Mouse (Mus musculus) CH12.LX (cell line): ENCODE measurements around the gene Pphln1. TPM values are rescaled to one million over a fixed set of nuclear protein-coding genes. Genes with fewer than 3 reads are reported as not detected.

Source experiments
- DNase-seq: peaks from one replicate; pipeline ENCODE4 v3.0.0-alpha.2; 2013; ENCODE audit errors: extremely low read depth
- H3K27ac ChIP-seq: 2 replicates; pipeline ENCODE4 v1.5.1; 2012; ENCODE audit warnings: low read depth, mild to moderate bottlenecking, control low read depth, moderate library complexity; ENCODE audit not compliant: insufficient read depth
- H3K27me3 ChIP-seq: replicated peaks from 2 replicates; pipeline ENCODE3; 2012; ENCODE audit warnings: inconsistent platforms
- H3K36me3 ChIP-seq, 2 experiments: replicated peaks in 1 of 2; 2 replicates each; pipeline versions ENCODE3 to v1.6.1; 2012; ENCODE audit warnings: inconsistent platforms in 1 of 2, low read length in 1 of 2, mild to moderate bottlenecking in 1 of 2, mixed read lengths in 1 of 2, moderate library complexity in 1 of 2; ENCODE audit not compliant: control insufficient read depth in 1 of 2, insufficient read depth in 1 of 2
- H3K4me1 ChIP-seq, 2 experiments: 2 replicates each; pipeline ENCODE4 v1.6.1; 2012; ENCODE audit warnings: inconsistent platforms in 1 of 2, moderate library complexity in 1 of 2; ENCODE audit not compliant: insufficient read depth in 2 of 2, control insufficient read depth in 1 of 2
- H3K4me2 ChIP-seq: 2 replicates; pipeline ENCODE4 v1.6.1; 2012; ENCODE audit warnings: low read depth, mild to moderate bottlenecking, control low read depth; ENCODE audit not compliant: poor library complexity, insufficient read depth, severe bottlenecking
- H3K4me3 ChIP-seq, 3 experiments: fragments of 150-350 bp in 1 of 3; sonication (generic) in 1 of 3; replicated peaks in 1 of 3; 2 replicates each; pipeline versions ENCODE3 to v1.5.1; 2011 to 2012; ENCODE audit warnings: low read depth in 2 of 3, low read length in 2 of 3, mild to moderate bottlenecking in 2 of 3, moderate library complexity in 2 of 3, control low read depth in 1 of 3, improper control_type of control experiment in 1 of 3, inconsistent platforms in 1 of 3, mixed read lengths in 1 of 3; ENCODE audit not compliant: poor library complexity in 1 of 3
- H3K79me2 ChIP-seq: replicated peaks from 2 replicates; pipeline ENCODE4 v1.6.1; 2012; ENCODE audit warnings: mild to moderate bottlenecking, moderate library complexity; ENCODE audit not compliant: control insufficient read depth, poor library complexity, insufficient read depth, severe bottlenecking; ENCODE audit errors: extremely low read depth
- H3K9ac ChIP-seq: 2 replicates; pipeline ENCODE4 v1.6.1; 2012; ENCODE audit warnings: low read depth, mild to moderate bottlenecking, control low read depth, moderate library complexity; ENCODE audit not compliant: insufficient read depth
- H3K9me3 ChIP-seq: replicated peaks from 2 replicates; pipeline ENCODE3; 2012; ENCODE audit warnings: low read length, inconsistent platforms, mixed read lengths
- CTCF ChIP-seq, 2 experiments: IDR thresholded peaks in 1 of 2; conservative IDR thresholded peaks in 1 of 2; 2 replicates each; pipeline ENCODE4 v1.5.1; 2011 to 2012; ENCODE audit warnings: low read depth in 2 of 2, low read length in 2 of 2, improper control_type of control experiment in 1 of 2, inconsistent platforms in 1 of 2, mild to moderate bottlenecking in 1 of 2, moderate library complexity in 1 of 2
- ETS1 ChIP-seq: conservative IDR thresholded peaks from 2 replicates; pipeline ENCODE4 v1.6.1; 2012; ENCODE audit warnings: low read depth, mild to moderate bottlenecking, inconsistent platforms, low read length, improper control_type of control experiment, moderate library complexity
- GABPA ChIP-seq: IDR thresholded peaks from 2 replicates; pipeline ENCODE4 v1.6.1; 2012; ENCODE audit warnings: low read depth, low read length, improper control_type of control experiment, inconsistent platforms; ENCODE audit not compliant: insufficient replicate concordance
- HCFC1 ChIP-seq: IDR thresholded peaks from 2 replicates; pipeline ENCODE4 v1.6.1; 2012; ENCODE audit warnings: low read depth, mild to moderate bottlenecking, inconsistent platforms, low read length, improper control_type of control experiment
- KAT2A ChIP-seq: IDR thresholded peaks from 2 replicates; pipeline ENCODE4 v1.6.1; 2012; ENCODE audit warnings: low read length, improper control_type of control experiment, inconsistent platforms; ENCODE audit not compliant: insufficient replicate concordance
- MAFK ChIP-seq: IDR thresholded peaks from 2 replicates; pipeline ENCODE4 v1.6.1; 2011; ENCODE audit warnings: low read length, improper control_type of control experiment; ENCODE audit not compliant: insufficient replicate concordance
- MAZ ChIP-seq: IDR thresholded peaks from 2 replicates; pipeline ENCODE4 v1.6.1; 2012; ENCODE audit warnings: low read depth, mild to moderate bottlenecking, inconsistent platforms, low read length, improper control_type of control experiment, moderate library complexity
- MXI1 ChIP-seq: IDR thresholded peaks from 2 replicates; pipeline ENCODE4 v1.6.1; 2011; ENCODE audit warnings: mild to moderate bottlenecking, low read depth, low read length, improper control_type of control experiment
- RAD21 ChIP-seq: IDR thresholded peaks from 2 replicates; pipeline ENCODE4 v1.6.1; 2011; ENCODE audit warnings: low read depth, mild to moderate bottlenecking, low read length, improper control_type of control experiment, moderate library complexity
- USF1 ChIP-seq: IDR thresholded peaks from 2 replicates; pipeline ENCODE4 v1.6.1; 2014; ENCODE audit warnings: low read depth, mild to moderate bottlenecking, inconsistent platforms, low read length, improper control_type of control experiment
- dilution Hi-C: fragments of 300-500 bp; cut with MboI; formaldehyde crosslinking; loops from 2 replicates; pipeline ENCODE4 v1.14.3; 2020; ENCODE audit warnings: low sequenced_read_pairs; ENCODE audit not compliant: extremely low pct_unique_long_range_greater_than_20kb, extremely low pct_ligation_motif_present
- in situ Hi-C: fragments of 300-500 bp; cut with MboI; formaldehyde crosslinking; loops from 3 replicates; pipeline ENCODE4 v1.14.3; 2019; ENCODE audit warnings: low sequenced_read_pairs, low pct_ligation_motif_present, low pct_unique_long_range_greater_than_20kb, mixed read lengths
- polyA plus RNA-seq: library from polyadenylated mRNA; unstranded; fragments of >175 nt; gene quantifications from 2 replicates; pipeline ENCODE4 v1.2.1, GENCODE M21; 2012; ENCODE audit warnings: low read depth; ENCODE audit not compliant: insufficient read length
- total RNA-seq, 2 experiments: library from RNA; depleted of rRNA; stranded (reverse); fragments of 300-350 nt in 1 of 2; fragments of >200 nt in 1 of 2; gene quantifications; 2 replicates each; pipeline ENCODE4 v1.2.3; 2012 to 2014

Gene Pphln1
- total and polyA plus RNA-seq, 3 experiments: 22.9 to 63.9 (median 59.3) TPM

DNA sequence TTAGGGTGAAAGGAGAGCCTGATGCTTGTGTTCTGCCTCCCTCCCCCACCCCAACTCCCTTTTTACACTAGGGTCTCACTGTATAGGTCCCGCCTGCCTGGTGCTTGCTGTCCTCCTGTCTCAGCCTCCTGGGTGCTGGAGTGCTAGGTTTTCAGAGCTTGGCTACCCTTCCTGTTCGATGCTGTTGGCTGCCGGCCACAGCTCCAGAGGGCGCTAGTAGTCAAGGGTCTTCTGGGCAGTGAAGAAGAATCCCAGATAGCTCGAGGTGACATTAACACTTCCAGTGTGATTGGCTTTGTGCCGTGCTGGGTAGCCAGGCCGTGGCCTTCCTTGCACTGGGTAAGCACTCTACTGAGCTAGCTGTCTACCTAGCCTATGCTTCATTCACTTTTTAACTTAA is 22.4 kb downstream of the Pphln1 start:
- TF ChIP-seq RAD21 (no peak), HCFC1 (no peak), MAZ (no peak), CTCF (conservative IDR thresholded peaks at IDR 0.05 in 1 of 2, IDR thresholded peaks at IDR 0.05 in 1 of 2; ENCODE audit: low read depth in 2 of 2, low read length in 2 of 2) (peak in 1 of 2 experiments; percentile 32; a peak in 2 of 4 replicates), KAT2A (no peak)
- in situ Hi-C loops (no loop called here), dilution Hi-C loops (no loop called here)
- Histone ChIP-seq H3K36me3 (peaks cover 27 to 72% of the 10 kb centered on the region in 2 experiments), H3K27ac (no peak overlapping the region), H3K4me1 (no peaks in the 10 kb centered on the region), H3K4me2 (no peak overlapping the region), H3K9ac (no peak overlapping the region), H3K79me2 (peaks cover 9% of the 10 kb centered on the region; the same call in 1 of the 2 replicates), H3K27me3 (no peaks in the 10 kb centered on the region), H3K9me3 (no peaks in the 10 kb centered on the region), H3K4me3 (no peak overlapping the region)
- no peak for DNase-seq

DNA sequence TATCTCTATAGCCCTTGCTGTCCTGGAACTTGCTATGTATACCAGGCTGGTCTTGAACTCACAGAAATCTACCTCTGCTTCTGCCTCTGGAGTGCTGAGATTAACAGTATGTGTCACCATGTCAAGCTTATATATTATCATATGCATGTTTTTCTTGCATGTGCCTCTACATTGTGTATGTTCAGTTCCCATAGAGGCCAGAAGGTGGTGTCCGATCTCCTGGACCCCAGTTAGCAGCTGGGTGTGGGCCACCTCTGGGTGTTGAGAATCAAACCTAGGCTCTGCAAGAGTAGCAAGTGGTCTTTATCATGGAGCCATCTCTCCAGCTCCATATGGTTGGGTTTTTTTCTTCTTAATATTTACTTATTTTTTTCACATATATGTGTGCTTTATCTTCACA is 24.4 kb downstream of the Pphln1 start:
- no peak overlapping the region for H3K4me2 ChIP-seq
- peaks cover 5% of the 10 kb centered on the region; the same call in 1 of the 2 replicates for H3K79me2 ChIP-seq
- H3K9me3 ChIP-seq: no peaks in the 10 kb centered on the region
- H3K4me1 ChIP-seq: no peaks in the 10 kb centered on the region
- H3K4me3 ChIP-seq: no peak overlapping the region
- TF ChIP-seq RAD21: no peak
- no peak for TF ChIP-seq GABPA
- 0 out of 4 replicates have a peak, but pooled peaks of 1 of the 2 experiments have one; percentile 19 for TF ChIP-seq CTCF (conservative IDR thresholded peaks at IDR 0.05 in 1 of 2, IDR thresholded peaks at IDR 0.05 in 1 of 2; ENCODE audit: low read depth in 2 of 2, low read length in 2 of 2)
- TF ChIP-seq ETS1: no peak
- TF ChIP-seq MAFK: no peak
- dilution Hi-C loops (no loop called here), in situ Hi-C loops (no loop called here)
- H3K9ac ChIP-seq: no peak overlapping the region
- DNase-seq: no peak
- peaks cover 27 to 72% of the 10 kb centered on the region in 2 experiments for H3K36me3 ChIP-seq
- H3K27me3 ChIP-seq: no peaks in the 10 kb centered on the region
- H3K27ac ChIP-seq: no peak overlapping the region

DNA sequence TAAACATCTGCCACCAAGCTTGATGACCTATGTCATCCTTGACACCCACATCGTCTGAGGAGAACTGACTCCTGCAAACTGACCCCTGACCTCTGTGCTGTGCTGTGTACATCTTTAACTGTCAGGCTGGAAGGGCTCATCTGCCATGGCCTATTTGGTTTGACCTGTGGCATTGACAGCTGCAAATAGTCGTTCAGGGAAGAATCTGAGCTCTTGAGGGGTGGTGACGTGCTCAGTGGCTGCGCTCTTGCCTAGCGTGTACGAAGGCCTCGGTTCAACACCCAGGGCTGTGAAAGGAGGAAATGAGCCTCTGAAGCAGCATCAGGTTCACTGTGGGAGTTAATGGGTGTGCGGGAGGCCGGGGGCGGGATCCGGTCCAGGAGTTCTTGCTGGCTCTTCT is 35.7 kb downstream of the Pphln1 start:
- Histone ChIP-seq H3K4me3 (no peak overlapping the region), H3K4me2 (no peak overlapping the region), H3K9me3 (no peaks in the 10 kb centered on the region), H3K36me3 (peaks cover 22 to 70% of the 10 kb centered on the region in 2 experiments), H3K27ac (peak overlapping the region; percentile 64; the same call in 1 of the 2 replicates), H3K27me3 (no peaks in the 10 kb centered on the region), H3K4me1 (peaks cover 0 to 24% of the 10 kb centered on the region in 2 experiments; a peak in 3 of 4 replicates), H3K79me2 (no peaks in the 10 kb centered on the region), H3K9ac (no peak overlapping the region)
- in situ Hi-C loops: loop anchor here (10.0 kb wide), 1 partner anchor 59 kb away; no protein-coding TSS in a partner anchor
- dilution Hi-C loops: no loop called here
- DNase-seq: peak; percentile 70
- TF ChIP-seq MAZ (no peak), MXI1 (0 out of 2 replicates have a peak, but pooled peaks have one; percentile 29), ETS1 (0 out of 2 replicates have a peak, but pooled peaks have one; percentile 15), USF1 (no peak)
